ENCODE assay signal across 1 mouse cellular context in the genomic region with DNA sequence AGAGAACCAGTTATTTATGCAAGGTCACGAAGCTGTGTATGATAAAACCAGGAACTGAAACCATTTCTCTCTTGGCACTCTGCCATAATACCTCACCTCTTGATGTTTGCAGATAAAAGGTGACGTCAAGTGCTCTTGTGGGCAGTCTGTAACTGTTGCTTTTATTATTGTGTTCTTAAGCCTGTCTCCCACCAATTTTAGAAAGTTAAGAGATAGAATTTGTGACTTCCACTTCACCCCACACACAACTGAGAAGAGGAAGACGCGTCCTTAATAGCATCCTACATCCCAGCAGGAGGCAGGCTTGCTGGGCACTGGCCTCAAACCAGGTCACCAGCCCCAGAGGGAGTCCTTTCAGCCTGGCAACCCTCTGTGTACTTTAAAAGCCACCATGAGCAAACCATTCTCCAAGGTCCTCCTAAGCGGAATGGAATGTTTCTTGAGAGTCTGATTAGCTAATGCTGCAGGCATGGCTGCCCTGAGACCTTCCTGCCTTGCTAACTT.
TF ChIP-seq lines count a peak whose summit lies in the region.

No protein-coding gene starts in this region.

TF ChIP-seq in MEL, 35 proteins besides CTCF, POLR2A, EP300 and RAD21 (continued from another document):
- TF ChIP-seq TAL1 (IDR thresholded peaks at IDR 0.05; ENCODE audit: low read length) = no peak
- TF ChIP-seq MAFK (IDR thresholded peaks at IDR 0.05; ENCODE audit: borderline replicate concordance, low read depth, low read length) = peak; percentile 19; the same call in 1 of the 2 replicates
- no peak for TF ChIP-seq MAX (IDR thresholded peaks at IDR 0.05; ENCODE audit: low read length)
- no peak for TF ChIP-seq HCFC1 (IDR thresholded peaks at IDR 0.05; ENCODE audit: low read depth, low read length)
- peak; percentile 50; the same call in 1 of the 2 replicates for TF ChIP-seq BHLHE40 (IDR thresholded peaks at IDR 0.05; ENCODE audit: borderline replicate concordance, low read depth, low read length)
- TF ChIP-seq ETS1 (IDR thresholded peaks at IDR 0.05; ENCODE audit: low read depth, low read length) = peak; percentile 97
- no peak for TF ChIP-seq USF1 (IDR thresholded peaks at IDR 0.05; ENCODE audit: low read depth, low read length)
- peak; percentile 64; the same call in 1 of the 2 replicates for TF ChIP-seq SIN3A (IDR thresholded peaks at IDR 0.05; ENCODE audit: low read length)
- TF ChIP-seq MAZ (IDR thresholded peaks at IDR 0.05; ENCODE audit: low read depth, low read length) = no peak
- no peak for TF ChIP-seq ZKSCAN1 (IDR thresholded peaks at IDR 0.05; ENCODE audit: low read depth, low read length)
- TF ChIP-seq RCOR1 (IDR thresholded peaks at IDR 0.05; ENCODE audit: low read depth, low read length) = peak; percentile 40; the same call in 1 of the 2 replicates
- peak; percentile 85 for TF ChIP-seq GATA1 (IDR thresholded peaks at IDR 0.05; ENCODE audit: low read depth, low read length)
- no peak for TF ChIP-seq ELF1 (IDR thresholded peaks at IDR 0.05; ENCODE audit: low read depth, low read length)
- peak; percentile 33; the same call in 1 of the 2 replicates for TF ChIP-seq MXI1 (IDR thresholded peaks at IDR 0.05; ENCODE audit: low read depth, low read length)
- no peak for TF ChIP-seq CHD1 (IDR thresholded peaks at IDR 0.05; ENCODE audit: low read depth, low read length)
- no peak for TF ChIP-seq NELFE (IDR thresholded peaks at IDR 0.05; ENCODE audit: low read depth, low read length)
- no peak for TF ChIP-seq MYC (IDR thresholded peaks at IDR 0.05; ENCODE audit: low read depth, low read length)
- TF ChIP-seq KAT2A (conservative IDR thresholded peaks at IDR 0.05; ENCODE audit: low read depth, low read length) = no peak
- no peak for TF ChIP-seq POLR2AphosphoS2 (IDR thresholded peaks at IDR 0.05; ENCODE audit: low read length)
- TF ChIP-seq POLR2AphosphoS5 (IDR thresholded peaks at IDR 0.05; ENCODE audit: borderline replicate concordance, low read depth, low read length) = no peak
- TF ChIP-seq ZC3H11A (IDR thresholded peaks at IDR 0.05; ENCODE audit: low read depth, low read length) = no peak
- TF ChIP-seq SMC3 (IDR thresholded peaks at IDR 0.05; ENCODE audit: low read depth, low read length) = 0 out of 2 replicates have a peak, but pooled peaks have one; percentile 19
- no peak for TF ChIP-seq NRF1 (IDR thresholded peaks at IDR 0.05; ENCODE audit: insufficient read depth, low read depth, low read length, poor library complexity, severe bottlenecking)
